In the genomic region with DNA sequence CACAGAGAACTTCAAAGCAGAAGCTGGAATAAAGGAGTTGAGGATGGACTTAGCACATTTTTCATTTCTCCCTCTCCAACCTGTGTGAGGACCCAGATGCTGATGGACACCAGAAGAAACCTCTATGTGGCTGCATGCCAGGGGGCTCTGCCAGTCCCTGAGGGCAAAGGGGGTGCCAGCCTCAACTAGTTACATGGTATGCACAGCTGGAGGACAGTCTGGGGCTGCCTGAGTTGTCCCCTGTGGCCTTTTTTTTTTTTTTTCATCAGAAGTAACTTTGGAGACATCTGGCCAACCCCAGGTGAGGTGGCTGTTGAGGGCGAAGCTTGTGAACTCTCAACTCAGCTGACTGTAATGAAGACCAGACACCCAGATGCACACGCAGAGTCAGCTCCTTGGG, we compare ENCODE assay signal across 17 mouse cellular contexts.
"Had no signal": no experiment of that assay in that cellular context is flagged by ENCODE, and none has a peak within 500 bp of the region (broad histone marks: within the 10 kb centered on the region; RNA-seq: fewer than 3 reads in every experiment).

No protein-coding gene starts in this region.

- ATAC-seq: liver, postnatal 0 days; lung, postnatal 0 days had no signal

- H3K36me3 ChIP-seq: limb, embryonic 15.5 days had no signal

- H3K4me3 ChIP-seq: layer of hippocampus, adult 2 months; limb, embryonic 15.5 days had no signal

- H3K27ac ChIP-seq: kidney, postnatal 0 days; layer of hippocampus, adult 2 months; limb, embryonic 15.5 days; liver, embryonic 14.5 days had no signal

- H3K4me2 ChIP-seq: limb, embryonic 15.5 days; liver, embryonic 11.5 days; lung, embryonic 14.5 days; midbrain, embryonic 11.5 days had no signal

- H3K27me3 ChIP-seq: limb, embryonic 15.5 days had no signal

- H3K9ac ChIP-seq: limb, embryonic 15.5 days; liver, embryonic 14.5 days; liver, postnatal 0 days; lung, embryonic 14.5 days had no signal

- H3K9me3 ChIP-seq: limb, embryonic 15.5 days had no signal

- DNase-seq: kidney, adult 2 months; kidney, postnatal 25 days; layer of hippocampus, adult 9-11 months; liver, postnatal 0 days; lung, embryonic 14.5 days; lung, postnatal 36 days; midbrain, embryonic 14.5 days; right cerebral cortex, postnatal 14 days; right cerebral cortex, postnatal 4 days; thymus, postnatal 25 days had no signal
